Mouse (Mus musculus) stomach, embryonic 15.5 days (tissue): ENCODE data around the gene Dlx3. TPM values are rescaled to one million over a fixed set of nuclear protein-coding genes. Genes with fewer than 3 reads are reported as not detected.

Source experiments
- ATAC-seq: fragments of 200-750 bp; cut with Nextera tagmentation; 2 replicates; pipeline ENCODE4 v1.8.0; 2017; ENCODE audit warnings: low read depth, moderate number of reproducible peaks, moderate TSS enrichment; ENCODE audit not compliant: insufficient read depth, low FRiP score
- H3K27ac ChIP-seq: fragments of 300-500 bp; sonication (generic); 2 replicates; pipeline ENCODE4 v1.5.1; 2015; ENCODE audit warnings: mild to moderate bottlenecking, inconsistent platforms
- H3K27me3 ChIP-seq: fragments of 300-500 bp; sonication (generic); replicated peaks from 2 replicates; pipeline ENCODE4 v1.6.1; 2015; ENCODE audit warnings: inconsistent platforms
- H3K36me3 ChIP-seq: fragments of 300-500 bp; sonication (generic); 2 replicates; pipeline ENCODE4 v1.6.1; 2015; ENCODE audit warnings: inconsistent platforms
- H3K4me1 ChIP-seq: fragments of 300-500 bp; sonication (generic); 2 replicates; pipeline ENCODE4 v1.6.1; 2015; ENCODE audit warnings: inconsistent platforms
- H3K4me2 ChIP-seq: fragments of 300-500 bp; sonication (generic); 2 replicates; pipeline ENCODE4 v1.6.1; 2015; ENCODE audit warnings: mild to moderate bottlenecking, inconsistent platforms
- H3K4me3 ChIP-seq: fragments of 300-500 bp; sonication (generic); replicated peaks from 2 replicates; pipeline ENCODE4 v1.5.1; 2015; ENCODE audit warnings: inconsistent platforms
- H3K9ac ChIP-seq: fragments of 300-500 bp; sonication (generic); 2 replicates; pipeline ENCODE4 v1.6.1; 2015; ENCODE audit warnings: inconsistent platforms
- H3K9me3 ChIP-seq: fragments of 300-500 bp; sonication (generic); 2 replicates; pipeline ENCODE4 v1.6.1; 2016; ENCODE audit warnings: inconsistent platforms
- WGBS: fragments of 180-500 bp; shearing (Covaris S2); methylation state at CpG from one replicate; pipeline ENCODE4 v1.1.7; 2015; 5-methylcytosine and 5-hydroxymethylcytosine counted together
- polyA plus RNA-seq: library from polyadenylated mRNA; unstranded; fragments of >200 nt; fragmentation: Nextera tagmentation; extraction: Ambion mirVana; gene quantifications from 2 replicates; pipeline ENCODE4 v1.2.1, GENCODE M21; 2015

Gene Dlx3
- polyA plus RNA-seq, 1 experiment from 2014 or later: 2.0 TPM

- Histone ChIP-seq H3K36me3 (no peaks in the 10 kb centered on the region), H3K4me1 (peaks cover 26% of the 10 kb centered on the region), H3K27me3 (peaks cover 84% of the 10 kb centered on the region), H3K4me3 (no peak overlapping the region), H3K27ac (no peak overlapping the region), H3K4me2 (no peak overlapping the region), H3K9ac (no peak overlapping the region), H3K9me3 (no peaks in the 10 kb centered on the region)
- no peak for ATAC-seq
- WGBS: 3% methylated on average over 27 of the region's 27 CpGs
Observed at GRCm38 (mm10) chr11:95149462-95150268, 29.7 kb downstream of the Dlx3 start.

GRCm38 (mm10) chr11:95150269-95151049 lies 30.5 kb downstream of the Dlx3 start:
- Histone ChIP-seq H3K9ac (no peak overlapping the region), H3K4me1 (peaks cover 18% of the 10 kb centered on the region), H3K27me3 (peaks cover 76% of the 10 kb centered on the region), H3K36me3 (no peaks in the 10 kb centered on the region), H3K4me3 (no peak overlapping the region; the same call in 1 of the 2 replicates), H3K27ac (no peak overlapping the region), H3K9me3 (no peaks in the 10 kb centered on the region), H3K4me2 (peak overlapping the region; percentile 25; the same call in 1 of the 2 replicates)
- 4% methylated on average over 33 of the region's 33 CpGs for WGBS
- ATAC-seq: no peak

GRCm38 (mm10) chr11:95153116-95153515 lies 33.2 kb downstream of the Dlx3 start:
- H3K27ac ChIP-seq: no peak overlapping the region
- H3K27me3 ChIP-seq: peaks cover 51% of the 10 kb centered on the region
- no peak overlapping the region for H3K9ac ChIP-seq
- WGBS: 34% methylated on average over 5 of the region's 5 CpGs
- H3K4me2 ChIP-seq: no peak overlapping the region
- no peaks in the 10 kb centered on the region for H3K36me3 ChIP-seq
- ATAC-seq: no peak
- H3K4me1 ChIP-seq: peaks cover 10% of the 10 kb centered on the region; the same call in 1 of the 2 replicates
- no peaks in the 10 kb centered on the region for H3K9me3 ChIP-seq
- no peak overlapping the region for H3K4me3 ChIP-seq

- Histone ChIP-seq H3K4me2 (no peak overlapping the region), H3K9ac (no peak overlapping the region), H3K9me3 (no peaks in the 10 kb centered on the region), H3K4me1 (peaks cover 10% of the 10 kb centered on the region; the same call in 1 of the 2 replicates), H3K4me3 (no peak overlapping the region), H3K27me3 (peaks cover 45% of the 10 kb centered on the region), H3K36me3 (no peaks in the 10 kb centered on the region), H3K27ac (no peak overlapping the region)
- WGBS: 78% methylated on average over 5 of the region's 5 CpGs
- ATAC-seq: no peak
Observed at GRCm38 (mm10) chr11:95153681-95154080, 33.8 kb downstream of the Dlx3 start.

- no peaks in the 10 kb centered on the region for H3K9me3 ChIP-seq
- H3K9ac ChIP-seq: no peak overlapping the region
- 88% methylated on average over 2 of the region's 2 CpGs for WGBS
- H3K4me1 ChIP-seq: peaks cover 4% of the 10 kb centered on the region; the same call in 1 of the 2 replicates
- no peak overlapping the region for H3K4me3 ChIP-seq
- H3K36me3 ChIP-seq: no peaks in the 10 kb centered on the region
- H3K27me3 ChIP-seq: peaks cover 27% of the 10 kb centered on the region
- ATAC-seq: no peak
- no peak overlapping the region for H3K27ac ChIP-seq
- no peak overlapping the region for H3K4me2 ChIP-seq
Observed at GRCm38 (mm10) chr11:95155511-95155910, 35.6 kb downstream of the Dlx3 start.

- H3K4me3 ChIP-seq: no peak overlapping the region
- no peaks in the 10 kb centered on the region for H3K9me3 ChIP-seq
- H3K4me1 ChIP-seq: no peaks in the 10 kb centered on the region
- no peaks in the 10 kb centered on the region for H3K36me3 ChIP-seq
- peaks cover 9% of the 10 kb centered on the region; the same call in 1 of the 2 replicates for H3K27me3 ChIP-seq
- no peak overlapping the region for H3K9ac ChIP-seq
- no peak overlapping the region for H3K4me2 ChIP-seq
- no peak overlapping the region for H3K27ac ChIP-seq
- ATAC-seq: no peak
- WGBS: 60% methylated on average over 5 of the region's 5 CpGs
Observed at GRCm38 (mm10) chr11:95157356-95157755, 37.4 kb downstream of the Dlx3 start.

GRCm38 (mm10) chr11:95157872-95158271 lies 38.0 kb downstream of the Dlx3 start:
- WGBS: 76% methylated on average over 5 of the region's 5 CpGs
- Histone ChIP-seq H3K27me3 (peaks cover 4% of the 10 kb centered on the region; the same call in 1 of the 2 replicates), H3K27ac (no peak overlapping the region), H3K36me3 (no peaks in the 10 kb centered on the region), H3K9me3 (no peaks in the 10 kb centered on the region), H3K9ac (no peak overlapping the region), H3K4me3 (no peak overlapping the region), H3K4me2 (no peak overlapping the region), H3K4me1 (no peaks in the 10 kb centered on the region)
- ATAC-seq: no peak

- ATAC-seq: no peak
- WGBS: 85% methylated on average over 8 of the region's 8 CpGs
- Histone ChIP-seq H3K4me3 (no peak overlapping the region), H3K4me2 (no peak overlapping the region), H3K27me3 (no peaks in the 10 kb centered on the region), H3K9me3 (no peaks in the 10 kb centered on the region), H3K27ac (no peak overlapping the region), H3K36me3 (no peaks in the 10 kb centered on the region), H3K9ac (no peak overlapping the region), H3K4me1 (no peaks in the 10 kb centered on the region)
Observed at GRCm38 (mm10) chr11:95159763-95160371, 39.9 kb downstream of the Dlx3 start.

GRCm38 (mm10) chr11:95160693-95161092 lies 40.8 kb downstream of the Dlx3 start:
- no peak overlapping the region for H3K4me3 ChIP-seq
- H3K36me3 ChIP-seq: no peaks in the 10 kb centered on the region
- H3K9me3 ChIP-seq: no peaks in the 10 kb centered on the region
- no peak for ATAC-seq
- H3K27ac ChIP-seq: no peak overlapping the region
- 51% methylated on average over 7 of the region's 7 CpGs for WGBS
- no peak overlapping the region for H3K9ac ChIP-seq
- no peak overlapping the region for H3K4me2 ChIP-seq
- H3K27me3 ChIP-seq: no peaks in the 10 kb centered on the region
- H3K4me1 ChIP-seq: no peaks in the 10 kb centered on the region

GRCm38 (mm10) chr11:95161708-95162107 lies 41.8 kb downstream of the Dlx3 start:
- Histone ChIP-seq H3K9me3 (no peaks in the 10 kb centered on the region), H3K4me1 (no peaks in the 10 kb centered on the region), H3K9ac (no peak overlapping the region), H3K27ac (no peak overlapping the region), H3K4me3 (no peak overlapping the region), H3K27me3 (no peaks in the 10 kb centered on the region), H3K36me3 (no peaks in the 10 kb centered on the region), H3K4me2 (no peak overlapping the region)
- 72% methylated on average over 4 of the region's 4 CpGs for WGBS
- no peak for ATAC-seq

GRCm38 (mm10) chr11:95165857-95166256 lies 45.9 kb downstream of the Dlx3 start:
- Histone ChIP-seq H3K4me2 (no peak overlapping the region), H3K4me3 (no peak overlapping the region), H3K36me3 (no peaks in the 10 kb centered on the region), H3K9me3 (no peaks in the 10 kb centered on the region), H3K4me1 (no peaks in the 10 kb centered on the region), H3K27me3 (no peaks in the 10 kb centered on the region), H3K9ac (no peak overlapping the region), H3K27ac (no peak overlapping the region)
- ATAC-seq: no peak
- WGBS: 77% methylated on average over 5 of the region's 5 CpGs
